Mouse (Mus musculus) heart, embryonic 16.5 days (tissue): ENCODE data around the gene Uchl4. TPM values are rescaled to one million over a fixed set of nuclear protein-coding genes. Genes with fewer than 3 reads are reported as not detected.

Experiments used
- ATAC-seq: fragments of 200-750 bp; cut with Nextera tagmentation; replicated peaks from 2 replicates; pipeline ENCODE4 v1.8.0; 2017; ENCODE audit warnings: moderate number of reproducible peaks; ENCODE audit not compliant: insufficient read depth, low FRiP score; ENCODE audit errors: extremely low read depth
- H3K27ac ChIP-seq: fragments of 300-500 bp; sonication (generic); 2 replicates; pipeline ENCODE4 v1.5.1; 2014; ENCODE audit warnings: mild to moderate bottlenecking, low read length, control low read depth, moderate library complexity
- H3K27me3 ChIP-seq: fragments of 300-500 bp; sonication (generic); 2 replicates; pipeline ENCODE4 v1.6.1; 2014; ENCODE audit warnings: low read length, mixed read lengths; ENCODE audit not compliant: control insufficient read depth, insufficient read depth
- H3K36me3 ChIP-seq: fragments of 300-500 bp; sonication (generic); 2 replicates; pipeline ENCODE4 v1.6.1; 2014; ENCODE audit not compliant: control insufficient read depth, insufficient read depth
- H3K4me1 ChIP-seq: fragments of 300-500 bp; sonication (generic); 2 replicates; pipeline ENCODE4 v1.6.1; 2014; ENCODE audit warnings: low read length, mixed read lengths; ENCODE audit not compliant: control insufficient read depth, insufficient read depth
- H3K4me2 ChIP-seq: fragments of 300-500 bp; sonication (generic); 2 replicates; pipeline ENCODE4 v1.6.1; 2014; ENCODE audit warnings: low read depth, mild to moderate bottlenecking, control low read depth, low read length
- H3K4me3 ChIP-seq: fragments of 300-500 bp; sonication (generic); 2 replicates; pipeline ENCODE4 v1.5.1; 2014; ENCODE audit warnings: mild to moderate bottlenecking, control low read depth, low read length
- H3K9ac ChIP-seq: fragments of 300-500 bp; sonication (generic); 2 replicates; pipeline ENCODE4 v1.6.1; 2014; ENCODE audit warnings: low read length, control low read depth
- H3K9me3 ChIP-seq: fragments of 300-500 bp; sonication (generic); replicated peaks from 2 replicates; pipeline ENCODE4 v1.6.1; 2016; ENCODE audit warnings: low read length; ENCODE audit not compliant: control insufficient read depth
- WGBS: fragments of 180-500 bp; shearing (Covaris S2); extraction: QIAGEN DNeasy Blood & Tissue Kit; methylation state at CpG from one replicate; pipeline ENCODE4 v1.1.7; 2014; 5-methylcytosine and 5-hydroxymethylcytosine counted together
- polyA plus RNA-seq: library from polyadenylated mRNA; unstranded; fragments of >200 nt; fragmentation: Nextera tagmentation; extraction: Ambion mirVana; gene quantifications from 2 replicates; pipeline ENCODE4 v1.2.1, GENCODE M21; 2015

Gene Uchl4
- polyA plus RNA-seq, 1 experiment from 2014 or later: 3.4 TPM

GRCm38 (mm10) chr9:64274291-64274690, 39.3 kb downstream of the Uchl4 start:
- no peak for ATAC-seq
- Histone ChIP-seq H3K27me3 (no peaks in the 10 kb centered on the region), H3K4me1 (no peaks in the 10 kb centered on the region), H3K36me3 (no peaks in the 10 kb centered on the region), H3K4me3 (no peak overlapping the region), H3K4me2 (no peak overlapping the region), H3K27ac (no peak overlapping the region), H3K9me3 (0 out of 2 replicates have a peak, but pooled peaks cover 3% of the 10 kb centered on the region), H3K9ac (no peak overlapping the region)
- 69% methylated on average over 4 of the region's 4 CpGs for WGBS

GRCm38 (mm10) chr9:64274919-64275318, 39.9 kb downstream of the Uchl4 start:
- no peaks in the 10 kb centered on the region for H3K36me3 ChIP-seq
- ATAC-seq: no peak
- H3K4me2 ChIP-seq: no peak overlapping the region
- 0 out of 2 replicates have a peak, but pooled peaks cover 3% of the 10 kb centered on the region for H3K9me3 ChIP-seq
- WGBS: 73% methylated on average over 1 of the region's 1 CpGs
- no peak overlapping the region for H3K27ac ChIP-seq
- H3K27me3 ChIP-seq: no peaks in the 10 kb centered on the region
- no peak overlapping the region for H3K9ac ChIP-seq
- H3K4me3 ChIP-seq: no peak overlapping the region
- no peaks in the 10 kb centered on the region for H3K4me1 ChIP-seq

GRCm38 (mm10) chr9:64277706-64278105, 42.7 kb downstream of the Uchl4 start:
- Histone ChIP-seq H3K27me3 (no peaks in the 10 kb centered on the region), H3K9me3 (0 out of 2 replicates have a peak, but pooled peaks cover 3% of the 10 kb centered on the region), H3K36me3 (no peaks in the 10 kb centered on the region), H3K4me1 (peaks cover 7% of the 10 kb centered on the region), H3K4me2 (no peak overlapping the region), H3K4me3 (no peak overlapping the region), H3K27ac (no peak overlapping the region), H3K9ac (no peak overlapping the region)
- 58% methylated on average over 8 of the region's 8 CpGs for WGBS
- no peak for ATAC-seq

- 89% methylated on average over 6 of the region's 6 CpGs for WGBS
- Histone ChIP-seq H3K4me3 (no peak overlapping the region), H3K27ac (no peak overlapping the region), H3K36me3 (no peaks in the 10 kb centered on the region), H3K27me3 (no peaks in the 10 kb centered on the region), H3K4me1 (peaks cover 8% of the 10 kb centered on the region), H3K9me3 (0 out of 2 replicates have a peak, but pooled peaks cover 3% of the 10 kb centered on the region), H3K9ac (no peak overlapping the region), H3K4me2 (no peak overlapping the region)
- ATAC-seq: no peak
These were observed 43.8 kb downstream of the Uchl4 start for GRCm38 (mm10) chr9:64278665-64279310.

GRCm38 (mm10) chr9:64281105-64281780, 46.2 kb downstream of the Uchl4 start, which contains the start of gene Tipin:
Gene Tipin (plus strand): TSS chr9:64281581.
- no peaks in the 10 kb centered on the region for H3K9me3 ChIP-seq
- H3K9ac ChIP-seq: peak within 1 kb of the TSS; percentile 97
- H3K4me1 ChIP-seq: peaks cover 8% of the 10 kb centered on the region
- no peaks in the 10 kb centered on the region for H3K27me3 ChIP-seq
- no peaks in the 10 kb centered on the region for H3K36me3 ChIP-seq
- WGBS: 2% methylated on average over 46 of the region's 46 CpGs
- H3K4me2 ChIP-seq: peak within 1 kb of the TSS; percentile 84
- peak within 1 kb of the TSS; percentile 94 for H3K4me3 ChIP-seq
- peak; percentile 96 for ATAC-seq
- H3K27ac ChIP-seq: peak within 1 kb of the TSS; percentile 92

GRCm38 (mm10) chr9:64281781-64282178, 46.8 kb downstream of the Uchl4 start:
- peaks cover 8% of the 10 kb centered on the region for H3K4me1 ChIP-seq
- peak overlapping the region; percentile 97 for H3K9ac ChIP-seq
- H3K4me2 ChIP-seq: peak overlapping the region; percentile 84
- peak overlapping the region; percentile 92 for H3K27ac ChIP-seq
- peak overlapping the region; percentile 94 for H3K4me3 ChIP-seq
- no peaks in the 10 kb centered on the region for H3K27me3 ChIP-seq
- under 1% methylated on average over 24 of the region's 24 CpGs for WGBS
- no peaks in the 10 kb centered on the region for H3K9me3 ChIP-seq
- H3K36me3 ChIP-seq: no peaks in the 10 kb centered on the region
- ATAC-seq: peak; percentile 83

- 39% methylated on average over 5 of the region's 5 CpGs for WGBS
- peak overlapping the region; percentile 94 for H3K4me3 ChIP-seq
- H3K27ac ChIP-seq: peak overlapping the region; percentile 7; the same call in 1 of the 2 replicates
These were observed 47.5 kb downstream of the Uchl4 start for GRCm38 (mm10) chr9:64282404-64282987.

More at GRCm38 (mm10) chr9:64282404-64282987, 47.5 kb downstream of the Uchl4 start:
- H3K9me3 ChIP-seq: no peaks in the 10 kb centered on the region
- peaks cover 8% of the 10 kb centered on the region for H3K4me1 ChIP-seq
- no peak for ATAC-seq
- no peaks in the 10 kb centered on the region for H3K36me3 ChIP-seq
- peak overlapping the region; percentile 84 for H3K4me2 ChIP-seq
- no peaks in the 10 kb centered on the region for H3K27me3 ChIP-seq
- peak overlapping the region; percentile 97 for H3K9ac ChIP-seq
